Comparison of ENCODE assay signal across 15 mouse cellular contexts in genomic region chr14:120362409-120362992, GRCm38 (mm10).
DNase-seq lines count a peak whose midpoint lies in the region; ATAC-seq and TF ChIP-seq lines count a peak whose summit lies in the region.
"Had no signal": no experiment of that assay in that cellular context is flagged by ENCODE, and none has a peak within 500 bp of the region (broad histone marks: within the 10 kb centered on the region; RNA-seq: fewer than 3 reads in every experiment).

No protein-coding gene starts in this region.

- no peaks in the 10 kb centered on the region for H3K36me3 ChIP-seq in hindbrain, embryonic 11.5 days (ENCODE audit: control insufficient read depth, insufficient read depth, low read length)
- H3K36me3 ChIP-seq in hindbrain, postnatal 0 days (ENCODE audit: insufficient read depth, low read length): no peaks in the 10 kb centered on the region
- H3K36me3 ChIP-seq in heart, embryonic 14.5 days (ENCODE audit: control insufficient read depth, insufficient read depth, low read length): peaks cover 5% of the 10 kb centered on the region; the same call in 1 of the 2 replicates
- H3K36me3 ChIP-seq: hindbrain, embryonic 15.5 days had no signal

- no peak overlapping the region for H3K9ac ChIP-seq in hindbrain, embryonic 11.5 days (ENCODE audit: low read depth, low read length)
- no peak overlapping the region for H3K9ac ChIP-seq in hindbrain, postnatal 0 days (replicated peaks; ENCODE audit: low read length)
- H3K9ac ChIP-seq in heart, embryonic 14.5 days (ENCODE audit: low read length): no peak overlapping the region
- H3K9ac ChIP-seq: hindbrain, embryonic 15.5 days; limb, embryonic 12.5 days had no signal

- no peaks in the 10 kb centered on the region for H3K4me1 ChIP-seq in hindbrain, embryonic 11.5 days (replicated peaks; ENCODE audit: control insufficient read depth, insufficient read depth, low read length)
- H3K4me1 ChIP-seq in hindbrain, postnatal 0 days (ENCODE audit: insufficient read depth, low read length): 0 out of 2 replicates have a peak, but pooled peaks cover 3% of the 10 kb centered on the region
- H3K4me1 ChIP-seq in heart, embryonic 14.5 days (ENCODE audit: control insufficient read depth in 2 of 2, insufficient read depth in 2 of 2, low read length in 2 of 2): peaks cover 15 to 17% of the 10 kb centered on the region in 2 experiments
- H3K4me1 ChIP-seq: hindbrain, embryonic 15.5 days had no signal

- no peak overlapping the region for H3K27ac ChIP-seq in hindbrain, embryonic 11.5 days (ENCODE audit: low read depth, low read length)
- no peak overlapping the region for H3K27ac ChIP-seq in hindbrain, postnatal 0 days
- peak overlapping the region; percentile 43 to 66; a peak in 3 of 4 replicates for H3K27ac ChIP-seq in heart, embryonic 14.5 days (replicated peaks in 1 of 2; ENCODE audit: control insufficient read depth in 1 of 2, insufficient read depth in 1 of 2, low read depth in 2 of 2, low read length in 2 of 2)
- H3K27ac ChIP-seq: hindbrain, embryonic 15.5 days; limb, embryonic 12.5 days had no signal

- ATAC-seq in hindbrain, embryonic 11.5 days (ENCODE audit: low FRiP score): peak; percentile 45
- ATAC-seq in hindbrain, postnatal 0 days: no peak
- ATAC-seq in heart, embryonic 14.5 days (ENCODE audit: insufficient number of reproducible peaks, insufficient read depth, low FRiP score, low read depth): peak; percentile 65; the same call in 1 of the 2 replicates
- ATAC-seq: midbrain, embryonic 16.5 days had no signal

- 77% methylated on average over 8 of the region's 8 CpGs for WGBS in hindbrain, embryonic 11.5 days
- 55% methylated on average over 8 of the region's 8 CpGs for WGBS in hindbrain, postnatal 0 days
- 60% methylated on average over 8 of the region's 8 CpGs for WGBS in heart, embryonic 14.5 days

- H3K4me2 ChIP-seq in hindbrain, embryonic 11.5 days (replicated peaks; ENCODE audit: low read depth, low read length): no peak overlapping the region
- no peak overlapping the region for H3K4me2 ChIP-seq in hindbrain, postnatal 0 days (ENCODE audit: low read depth, low read length)
- no peak overlapping the region for H3K4me2 ChIP-seq in heart, embryonic 14.5 days (ENCODE audit: low read length)
- H3K4me2 ChIP-seq: hindbrain, embryonic 15.5 days; limb, embryonic 12.5 days had no signal

- no peaks in the 10 kb centered on the region for H3K9me3 ChIP-seq in hindbrain, embryonic 11.5 days (ENCODE audit: control insufficient read depth, low read length)
- no peaks in the 10 kb centered on the region for H3K9me3 ChIP-seq in hindbrain, postnatal 0 days (ENCODE audit: low read length)
- H3K9me3 ChIP-seq in heart, embryonic 14.5 days (ENCODE audit: control insufficient read depth, low read length): no peaks in the 10 kb centered on the region
- H3K9me3 ChIP-seq: hindbrain, embryonic 15.5 days; limb, embryonic 12.5 days had no signal

- H3K4me3 ChIP-seq in hindbrain, embryonic 11.5 days (ENCODE audit: low read depth, low read length): no peak overlapping the region
- H3K4me3 ChIP-seq in hindbrain, postnatal 0 days (ENCODE audit: low read length): no peak overlapping the region
- no peak overlapping the region for H3K4me3 ChIP-seq in heart, embryonic 14.5 days (ENCODE audit: control insufficient read depth in 1 of 2, insufficient read depth in 1 of 2, low read depth in 1 of 2, low read length in 2 of 2)
- H3K4me3 ChIP-seq: hindbrain, embryonic 15.5 days; limb, embryonic 12.5 days had no signal

- no peak for DNase-seq in hindbrain, embryonic 11.5 days (ENCODE audit: low spot score)
- no peak for DNase-seq in hindbrain, postnatal 0 days (ENCODE audit: low spot score)
- peak; percentile 68 for DNase-seq in Muller cell, postnatal 12 days (ENCODE audit: inconsistent ontology term)
- DNase-seq in lung, postnatal 4 days: peak; percentile 34 to 39
- no peak for DNase-seq in spleen, postnatal 14 days (ENCODE audit: low spot score in 2 of 2)
- DNase-seq in adrenal gland, postnatal 14 days: no peak
- DNase-seq in kidney, adult 9 months: no peak
- DNase-seq: adrenal gland, adult 2 months; cerebellum, postnatal 36 days; right cerebral cortex, adult 18-20 months; thymus, adult 18-20 months had no signal

- no peak for TF ChIP-seq CTCF in hindbrain, postnatal 0 days (IDR thresholded peaks at IDR 0.05; ENCODE audit: low read depth)

- H3K27me3 ChIP-seq in hindbrain, embryonic 11.5 days (ENCODE audit: control insufficient read depth, insufficient read depth, low read length): no peaks in the 10 kb centered on the region
- H3K27me3 ChIP-seq in hindbrain, postnatal 0 days (ENCODE audit: insufficient read depth, low read length): no peaks in the 10 kb centered on the region
- no peaks in the 10 kb centered on the region for H3K27me3 ChIP-seq in heart, embryonic 14.5 days (ENCODE audit: control insufficient read depth, insufficient read depth, low read length)
- H3K27me3 ChIP-seq: hindbrain, embryonic 15.5 days; limb, embryonic 12.5 days had no signal

Comparison
In these comparisons a context has a peak if more than half of its experiments do, and no peak if none do; other contexts are left out.
1. DNase-seq: peak in Muller cell, postnatal 12 days (single experiment) and lung, postnatal 4 days (2 of 2); none in hindbrain, embryonic 11.5 days (single experiment), hindbrain, postnatal 0 days (single experiment), spleen, postnatal 14 days (0 of 2), adrenal gland, postnatal 14 days (single experiment) and kidney, adult 9 months (single experiment).
2. H3K27ac ChIP-seq: peak in heart, embryonic 14.5 days (2 of 2); none in hindbrain, embryonic 11.5 days (single experiment) and hindbrain, postnatal 0 days (single experiment).